Mouse (Mus musculus) left cerebral cortex, adult 2 months (tissue): Measurements from ENCODE around the gene Gif. TPM values are rescaled to one million over a fixed set of nuclear protein-coding genes. Genes with fewer than 3 reads are reported as not detected.

Experiments used
- DNase-seq, 2 experiments: peaks; one replicate each; pipeline ENCODE4 v3.0.0; 2021 to 2022; ENCODE audit warnings: low spot score in 2 of 2, mixed read lengths in 1 of 2; ENCODE audit errors: extremely low spot score in 1 of 2
- H3K27ac ChIP-seq: fragments of 200-600 bp; 2 replicates; pipeline ENCODE4 v1.8.1; 2022
- H3K4me3 ChIP-seq: fragments of 200-600 bp; 2 replicates; pipeline ENCODE4 v1.8.1; 2022
- CTCF ChIP-seq: fragments of 200-600 bp; IDR thresholded peaks from 2 replicates; pipeline ENCODE4 v1.8.1; 2022; ENCODE audit warnings: antibody characterized with exemption, mild to moderate bottlenecking, moderate library complexity
- intact Hi-C: fragments of 180-260 bp; cut with DNase I; formaldehyde crosslinking; loops from one replicate; pipeline ENCODE4 v1.15.1; 2025
- total RNA-seq, 2 experiments: library from RNA; stranded (reverse); gene quantifications; 2 replicates each; pipeline ENCODE4 v1.2.3; 2021

The Gif gene
- total RNA-seq, 2 experiments from 2014 or later, result not detected

DNA sequence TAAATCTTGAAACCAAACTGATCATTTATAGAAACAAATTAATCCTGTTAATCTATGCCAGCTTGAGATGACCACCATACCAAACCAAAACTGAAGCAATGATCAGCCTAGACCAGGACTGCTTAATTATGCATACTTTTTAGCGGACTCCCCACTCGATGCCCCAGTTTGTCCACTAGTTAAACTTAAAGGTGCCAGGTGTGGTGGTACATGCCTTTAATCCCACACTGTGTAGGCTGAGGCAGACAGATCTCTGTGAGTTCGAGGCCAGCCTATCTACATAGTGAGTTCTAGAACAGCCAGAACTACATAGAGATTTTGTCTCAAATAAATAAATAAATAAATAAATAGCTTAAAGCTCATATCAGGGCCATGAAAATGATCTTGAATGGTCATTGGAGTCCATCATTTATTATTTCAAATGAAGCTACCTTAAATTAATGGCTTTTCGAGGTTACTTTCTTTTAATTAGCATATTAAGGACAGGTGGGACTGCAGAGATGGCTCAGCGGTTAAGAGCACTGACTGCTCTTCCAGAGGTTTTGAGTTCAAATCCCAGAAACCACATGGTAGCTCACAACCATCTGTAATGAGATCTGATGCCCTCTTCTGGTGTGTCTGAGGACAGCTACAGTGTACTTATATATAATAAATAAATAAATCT is 22.0 kb downstream of the Gif start:
- DNase-seq, result no peak
- no peak overlapping the region for H3K27ac ChIP-seq
- intact Hi-C loops, result loop anchor here (5.0 kb wide), 1 partner anchor 417 kb away; no protein-coding TSS in a partner anchor
- peak overlapping the region; percentile 66 for H3K4me3 ChIP-seq
- no peak; the same call in 1 of the 2 replicates for TF ChIP-seq CTCF

DNA sequence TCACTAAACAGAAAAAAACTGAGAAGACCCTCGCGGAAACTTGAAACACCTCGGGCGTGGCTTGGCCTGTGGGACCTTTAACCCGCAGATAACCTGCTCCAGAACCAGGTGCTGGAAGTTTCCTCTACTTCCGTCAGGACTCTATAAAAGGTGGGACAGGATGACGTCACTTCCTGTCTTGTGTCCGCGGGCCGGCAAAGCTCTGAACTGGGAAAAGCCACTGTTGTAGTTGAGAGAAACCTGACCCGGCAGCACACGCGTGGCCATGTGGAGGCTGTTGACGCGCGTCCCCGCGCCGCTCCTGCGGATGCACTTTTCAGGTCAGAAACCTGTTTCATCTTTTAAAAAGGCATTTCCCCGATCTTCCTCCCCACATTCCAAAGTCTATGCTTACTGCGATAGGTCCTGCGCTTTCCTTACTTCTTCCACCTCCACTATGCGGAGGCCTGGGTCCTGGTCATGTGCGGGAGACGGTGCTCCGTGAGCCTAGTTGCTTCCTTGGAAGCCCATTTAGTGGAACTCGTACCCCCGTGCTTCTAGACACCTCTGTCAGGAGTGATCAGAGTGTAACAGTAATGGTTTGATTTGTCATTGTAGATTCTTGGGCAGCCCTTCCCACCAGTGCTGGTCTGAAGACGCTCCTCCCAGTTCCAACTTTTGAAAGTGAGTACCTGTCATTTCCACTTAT is 23.0 kb downstream of the Gif start, which contains the start of gene Mrpl16:
Mrpl16 (plus strand) TSS at position 187 of the 688 bp plus-strand sequence.
- Histone ChIP-seq H3K4me3 (peak within 1 kb of the TSS; percentile 66), H3K27ac (peak within 1 kb of the TSS; percentile 42)
- intact Hi-C loops, result loop anchor here (10.0 kb wide), 1 partner anchor 194 kb away; the partner anchor contains the start of gene Osbp
- no peak for TF ChIP-seq CTCF
- DNase-seq, result peak; percentile 87 to 91

DNA sequence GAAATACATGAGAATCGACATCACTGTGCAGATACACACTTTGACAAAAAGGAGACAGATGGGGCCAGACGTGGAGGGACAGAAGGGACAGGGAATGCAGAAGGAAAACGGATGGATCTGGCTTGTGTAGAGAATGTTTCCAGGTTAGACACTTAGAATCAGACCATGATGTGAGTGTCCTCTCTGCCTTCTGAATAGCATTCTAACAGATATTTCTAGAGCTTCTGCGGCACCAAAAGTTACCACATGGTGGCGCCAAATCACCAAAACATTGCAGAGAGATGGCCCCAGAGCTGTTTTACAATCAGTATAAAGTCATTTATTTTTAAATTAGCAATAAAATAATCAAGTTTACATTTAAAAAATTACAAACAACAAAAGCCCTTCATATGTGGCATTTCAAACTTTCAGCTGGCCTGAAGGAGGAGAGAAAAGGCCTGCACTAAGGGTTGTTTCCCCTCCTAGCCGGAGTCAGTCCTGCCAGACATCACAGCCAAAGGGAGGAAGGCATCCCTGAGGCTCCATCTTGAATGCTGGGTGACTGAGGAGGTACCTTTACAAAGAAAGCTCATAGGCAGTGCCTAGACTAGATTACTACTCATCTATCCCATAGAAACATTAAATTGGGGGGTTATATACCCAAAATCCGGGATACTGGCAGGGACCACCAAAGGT is 30.0 kb downstream of the Gif start:
- H3K27ac ChIP-seq, result no peak overlapping the region
- DNase-seq, result peak; percentile 51 to 69
- intact Hi-C loops, result loop anchor here (2.0 to 10.0 kb wide), 5 partner anchors 41 to 229 kb away; partner anchors contain the start of genes Osbp, Patl1 and Stx3
- peak; percentile 85 for TF ChIP-seq CTCF
- H3K4me3 ChIP-seq, result no peak overlapping the region

- H3K27ac ChIP-seq, result no peak overlapping the region
- intact Hi-C loops, result no loop called here
- no peak overlapping the region for H3K4me3 ChIP-seq
- no peak for TF ChIP-seq CTCF
- no peak for DNase-seq
These were observed 38.2 kb downstream of the Gif start for GRCm38 (mm10) chr19:11785409-11786154.

DNA sequence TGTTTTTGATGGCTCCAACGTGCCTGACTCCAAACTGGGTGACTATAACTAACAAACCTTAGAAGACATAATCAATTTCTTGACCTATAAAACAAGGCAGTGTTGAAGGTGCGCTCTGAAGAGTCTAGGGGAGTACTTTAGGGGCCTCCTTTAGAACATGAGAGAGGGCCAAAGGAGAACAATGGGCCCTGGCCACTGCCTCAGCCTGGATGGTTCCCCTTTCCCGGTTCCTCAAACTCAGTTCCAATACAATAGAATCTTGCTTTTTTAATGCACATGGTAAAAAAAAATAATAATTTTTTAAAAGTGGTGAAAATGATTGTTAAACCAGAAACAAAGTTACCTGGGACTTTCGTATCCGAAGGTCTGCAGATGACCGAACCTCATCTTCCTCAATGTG is 40.5 kb downstream of the Gif start:
- TF ChIP-seq CTCF, result no peak
- no peak overlapping the region for H3K4me3 ChIP-seq
- intact Hi-C loops, result no loop called here
- DNase-seq, result no peak
- H3K27ac ChIP-seq, result no peak overlapping the region

- no peak overlapping the region for H3K27ac ChIP-seq
- no peak for DNase-seq
- H3K4me3 ChIP-seq, result no peak overlapping the region
- intact Hi-C loops, result no loop called here
- no peak for TF ChIP-seq CTCF
These were observed 41.5 kb downstream of the Gif start for GRCm38 (mm10) chr19:11788876-11789275.

DNA sequence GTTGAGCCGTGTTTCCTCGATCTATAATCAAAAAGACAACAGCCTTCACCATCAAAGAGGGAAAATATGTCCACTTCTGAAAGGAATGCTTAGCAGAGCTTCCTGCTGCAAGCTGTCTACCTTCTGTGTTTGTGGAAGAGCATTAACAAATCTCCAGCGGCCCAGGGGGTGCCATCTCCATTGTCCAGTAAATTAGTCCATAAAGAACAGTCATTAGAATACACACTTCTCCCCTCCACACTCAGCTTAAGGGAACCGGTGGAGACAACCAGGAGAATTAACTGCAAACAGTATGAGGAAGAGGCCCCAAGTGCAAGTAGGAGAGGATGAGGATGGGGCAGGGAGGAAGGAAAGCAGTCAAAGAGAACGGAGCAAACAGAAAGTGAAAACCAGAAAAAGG is 44.5 kb downstream of the Gif start:
- Histone ChIP-seq H3K27ac (no peak overlapping the region), H3K4me3 (no peak overlapping the region)
- no peak for TF ChIP-seq CTCF
- intact Hi-C loops, result no loop called here
- no peak for DNase-seq

GRCm38 (mm10) chr19:11793741-11794359 is 46.5 kb downstream of the Gif start:
- Histone ChIP-seq H3K27ac (no peak overlapping the region), H3K4me3 (no peak overlapping the region)
- DNase-seq, result no peak
- no peak for TF ChIP-seq CTCF
- intact Hi-C loops, result no loop called here

- no peak for DNase-seq
- Histone ChIP-seq H3K4me3 (no peak overlapping the region), H3K27ac (no peak overlapping the region)
- intact Hi-C loops, result no loop called here
- TF ChIP-seq CTCF, result no peak
These were observed 47.1 kb downstream of the Gif start for GRCm38 (mm10) chr19:11794447-11794846.

DNA sequence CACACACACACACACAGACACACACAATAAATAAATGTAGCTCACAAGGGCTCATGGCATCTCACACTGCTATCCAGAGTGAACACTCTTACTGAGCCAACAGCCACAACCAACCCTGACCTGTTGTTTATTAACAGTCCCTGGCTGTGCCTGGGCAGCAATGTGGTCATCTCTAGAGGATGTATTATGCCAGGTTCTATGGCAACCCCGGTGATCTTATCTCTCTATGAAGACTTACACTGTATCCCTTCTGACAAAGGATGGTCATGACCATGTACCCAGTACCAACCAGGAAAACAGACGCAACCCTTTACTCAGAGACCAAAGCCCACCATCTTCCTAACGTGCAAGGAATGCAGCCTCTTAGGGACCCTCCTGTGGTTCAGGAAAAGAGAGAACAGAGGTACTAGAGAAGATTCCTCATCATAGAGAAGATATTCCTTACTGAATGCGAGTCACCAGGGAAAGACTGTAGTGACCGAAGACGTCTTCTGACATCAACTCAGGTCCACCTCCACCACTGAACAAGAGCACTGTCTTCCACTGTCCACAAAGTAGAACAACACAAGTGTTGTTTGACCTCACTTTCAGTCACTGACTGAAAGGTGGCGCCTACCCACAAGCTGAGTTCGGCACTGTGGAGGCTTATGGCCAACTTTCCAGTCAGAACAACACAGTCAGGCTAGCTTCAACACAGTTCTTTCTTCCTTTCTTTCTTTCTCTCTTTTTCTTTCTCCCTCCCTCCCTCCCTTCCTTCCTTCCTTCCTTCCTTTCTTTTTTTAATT is 53.4 kb downstream of the Gif start:
- DNase-seq, result no peak
- intact Hi-C loops, result no loop called here
- Histone ChIP-seq H3K27ac (no peak overlapping the region), H3K4me3 (no peak overlapping the region)
- no peak for TF ChIP-seq CTCF
